Mouse (Mus musculus): ENCODE results near the gene Eif2ak3. TPM values are rescaled to one million over a fixed set of nuclear protein-coding genes. Genes with fewer than 3 reads are reported as not detected.
A peak's percentile ranks its signal among the peaks of the same experiment; 100 is the strongest.
"Not testable (repeated sequence)": the region's sequence is repeated elsewhere in the genome, so short reads cannot be mapped to it uniquely, and the experiment has no call there.

Gene Eif2ak3
- polyA plus RNA-seq, 1 experiment from 2014 or later, result 9.4 TPM

GRCm38 (mm10) chr6:70811557-70812525, 32.5 kb upstream of the Eif2ak3 start:
- H3K4me3 ChIP-seq (ENCODE audit: low read depth, low read length), result no peak overlapping the region
- DNase-seq (ENCODE audit: low spot score) (peak; percentile 79), ATAC-seq (peak; percentile 66; the same call in 1 of the 2 replicates)
- H3K4me1 ChIP-seq (ENCODE audit: control insufficient read depth, insufficient read depth, low read length), result no peaks in the 10 kb centered on the region
- no peak overlapping the region for H3K27ac ChIP-seq (ENCODE audit: low read depth, low read length)
- WGBS, result 23% methylated on average over 6 of the region's 6 CpGs
- H3K36me3 ChIP-seq (ENCODE audit: control insufficient read depth, insufficient read depth, low read length), result no peaks in the 10 kb centered on the region
- no peaks in the 10 kb centered on the region for H3K27me3 ChIP-seq (replicated peaks; ENCODE audit: control insufficient read depth, insufficient read depth, low read length)
- no peaks in the 10 kb centered on the region for H3K9me3 ChIP-seq (replicated peaks; ENCODE audit: control insufficient read depth, low read length)
- H3K9ac ChIP-seq (ENCODE audit: low read length), result no peak overlapping the region
- no peak overlapping the region for H3K4me2 ChIP-seq (ENCODE audit: low read length)

GRCm38 (mm10) chr6:70812526-70812895, 31.8 kb upstream of the Eif2ak3 start:
- no peaks in the 10 kb centered on the region for H3K9me3 ChIP-seq (replicated peaks; ENCODE audit: control insufficient read depth, low read length)
- DNase-seq (ENCODE audit: low spot score), result no peak
- no peak overlapping the region for H3K27ac ChIP-seq (ENCODE audit: low read depth, low read length)
- H3K4me1 ChIP-seq (ENCODE audit: control insufficient read depth, insufficient read depth, low read length), result no peaks in the 10 kb centered on the region
- H3K4me2 ChIP-seq (ENCODE audit: low read length), result no peak overlapping the region
- H3K36me3 ChIP-seq (ENCODE audit: control insufficient read depth, insufficient read depth, low read length), result no peaks in the 10 kb centered on the region
- H3K4me3 ChIP-seq (ENCODE audit: low read depth, low read length), result no peak overlapping the region
- 58% methylated on average over 4 of the region's 4 CpGs for WGBS
- no peaks in the 10 kb centered on the region for H3K27me3 ChIP-seq (replicated peaks; ENCODE audit: control insufficient read depth, insufficient read depth, low read length)
- no peak overlapping the region for H3K9ac ChIP-seq (ENCODE audit: low read length)
- no peak for ATAC-seq

- Histone ChIP-seq H3K9ac (ENCODE audit: low read length) (no peak overlapping the region), H3K27ac (ENCODE audit: low read depth, low read length) (no peak overlapping the region), H3K4me1 (ENCODE audit: control insufficient read depth, insufficient read depth, low read length) (no peaks in the 10 kb centered on the region), H3K9me3 (replicated peaks; ENCODE audit: control insufficient read depth, low read length) (no peaks in the 10 kb centered on the region), H3K27me3 (replicated peaks; ENCODE audit: control insufficient read depth, insufficient read depth, low read length) (no peaks in the 10 kb centered on the region), H3K36me3 (ENCODE audit: control insufficient read depth, insufficient read depth, low read length) (no peaks in the 10 kb centered on the region), H3K4me2 (ENCODE audit: low read length) (no peak overlapping the region), H3K4me3 (ENCODE audit: low read depth, low read length) (no peak overlapping the region)
- DNase-seq (ENCODE audit: low spot score) (no peak), ATAC-seq (no peak)
- WGBS, result 89% methylated on average over 18 of the region's 18 CpGs
These were observed 30.2 kb upstream of the Eif2ak3 start for GRCm38 (mm10) chr6:70813921-70814628.

GRCm38 (mm10) chr6:70814629-70814950, 29.7 kb upstream of the Eif2ak3 start:
- Histone ChIP-seq H3K36me3 (ENCODE audit: control insufficient read depth, insufficient read depth, low read length) (no peaks in the 10 kb centered on the region), H3K27me3 (replicated peaks; ENCODE audit: control insufficient read depth, insufficient read depth, low read length) (no peaks in the 10 kb centered on the region), H3K4me1 (ENCODE audit: control insufficient read depth, insufficient read depth, low read length) (no peaks in the 10 kb centered on the region), H3K9ac (ENCODE audit: low read length) (no peak overlapping the region), H3K4me3 (ENCODE audit: low read depth, low read length) (no peak overlapping the region), H3K9me3 (replicated peaks; ENCODE audit: control insufficient read depth, low read length) (no peaks in the 10 kb centered on the region), H3K4me2 (ENCODE audit: low read length) (no peak overlapping the region), H3K27ac (ENCODE audit: low read depth, low read length) (no peak overlapping the region)
- DNase-seq (ENCODE audit: low spot score) (no peak), ATAC-seq (no peak)
- WGBS, result 94% methylated on average over 4 of the region's 4 CpGs

GRCm38 (mm10) chr6:70815471-70815870, 28.8 kb upstream of the Eif2ak3 start:
- ATAC-seq, result no peak
- 82% methylated on average over 8 of the region's 8 CpGs for WGBS
- no peaks in the 10 kb centered on the region for H3K27me3 ChIP-seq (replicated peaks; ENCODE audit: control insufficient read depth, insufficient read depth, low read length)
- H3K4me2 ChIP-seq (ENCODE audit: low read length), result no peak overlapping the region
- no peak overlapping the region for H3K4me3 ChIP-seq (ENCODE audit: low read depth, low read length)
- no peaks in the 10 kb centered on the region for H3K9me3 ChIP-seq (replicated peaks; ENCODE audit: control insufficient read depth, low read length)
- H3K9ac ChIP-seq (ENCODE audit: low read length), result no peak overlapping the region
- H3K36me3 ChIP-seq (ENCODE audit: control insufficient read depth, insufficient read depth, low read length), result no peaks in the 10 kb centered on the region
- H3K27ac ChIP-seq (ENCODE audit: low read depth, low read length), result no peak overlapping the region
- H3K4me1 ChIP-seq (ENCODE audit: control insufficient read depth, insufficient read depth, low read length), result no peaks in the 10 kb centered on the region
- DNase-seq (ENCODE audit: low spot score), result no peak

GRCm38 (mm10) chr6:70821566-70821965, 22.7 kb upstream of the Eif2ak3 start:
- Histone ChIP-seq H3K36me3 (ENCODE audit: control insufficient read depth, insufficient read depth, low read length) (no peaks in the 10 kb centered on the region), H3K4me3 (ENCODE audit: low read depth, low read length) (no peak overlapping the region), H3K9ac (ENCODE audit: low read length) (no peak overlapping the region), H3K9me3 (replicated peaks; ENCODE audit: control insufficient read depth, low read length) (no peaks in the 10 kb centered on the region), H3K27ac (ENCODE audit: low read depth, low read length) (no peak overlapping the region), H3K4me2 (ENCODE audit: low read length) (no peak overlapping the region), H3K4me1 (ENCODE audit: control insufficient read depth, insufficient read depth, low read length) (no peaks in the 10 kb centered on the region), H3K27me3 (replicated peaks; ENCODE audit: control insufficient read depth, insufficient read depth, low read length) (no peaks in the 10 kb centered on the region)
- DNase-seq (ENCODE audit: low spot score), result no peak
- no peak for ATAC-seq
- WGBS, result 73% methylated on average over 2 of the region's 2 CpGs

- DNase-seq (ENCODE audit: low spot score) (no peak), ATAC-seq (no peak)
- WGBS, result 70% methylated on average over 5 of the region's 5 CpGs
- Histone ChIP-seq H3K27ac (ENCODE audit: low read depth, low read length) (no peak overlapping the region), H3K9ac (ENCODE audit: low read length) (no peak overlapping the region), H3K4me1 (ENCODE audit: control insufficient read depth, insufficient read depth, low read length) (no peaks in the 10 kb centered on the region), H3K27me3 (replicated peaks; ENCODE audit: control insufficient read depth, insufficient read depth, low read length) (no peaks in the 10 kb centered on the region), H3K4me2 (ENCODE audit: low read length) (no peak overlapping the region), H3K4me3 (ENCODE audit: low read depth, low read length) (no peak overlapping the region), H3K9me3 (replicated peaks; ENCODE audit: control insufficient read depth, low read length) (no peaks in the 10 kb centered on the region), H3K36me3 (ENCODE audit: control insufficient read depth, insufficient read depth, low read length) (no peaks in the 10 kb centered on the region)
These were observed 21.9 kb upstream of the Eif2ak3 start for GRCm38 (mm10) chr6:70822386-70822910.

GRCm38 (mm10) chr6:70823277-70823676, 21.0 kb upstream of the Eif2ak3 start:
- H3K9me3 ChIP-seq (replicated peaks; ENCODE audit: control insufficient read depth, low read length); H3K4me1 ChIP-seq (ENCODE audit: control insufficient read depth, insufficient read depth, low read length); DNase-seq (ENCODE audit: low spot score); H3K4me2 ChIP-seq (ENCODE audit: low read length); H3K4me3 ChIP-seq (ENCODE audit: low read depth, low read length); H3K9ac ChIP-seq (ENCODE audit: low read length); ATAC-seq; H3K27ac ChIP-seq (ENCODE audit: low read depth, low read length); H3K27me3 ChIP-seq (replicated peaks; ENCODE audit: control insufficient read depth, insufficient read depth, low read length); H3K36me3 ChIP-seq (ENCODE audit: control insufficient read depth, insufficient read depth, low read length): not testable (repeated sequence)
- 65% methylated on average over 4 of the region's 4 CpGs for WGBS
